Mouse (Mus musculus) kidney, postnatal 4 days (tissue): ENCODE data around the gene Uggt1.

Source experiments
- DNase-seq, 2 experiments: peaks; one replicate each; pipeline ENCODE4 v3.0.0; 2021; ENCODE audit warnings: mixed read lengths in 2 of 2

Uggt1 gene

GRCm38 (mm10) chr1:36112665-36113064 lies 131.9 kb downstream of the Uggt1 start:
- no peak for DNase-seq

- no peak for DNase-seq
These were observed 134.5 kb downstream of the Uggt1 start for GRCm38 (mm10) chr1:36109987-36110386.

GRCm38 (mm10) chr1:36105917-36106706 lies 138.4 kb downstream of the Uggt1 start:
- no peak for DNase-seq

- no peak for DNase-seq
These were observed 144.1 kb downstream of the Uggt1 start for GRCm38 (mm10) chr1:36100371-36100770.

- no peak for DNase-seq
These were observed 146.1 kb downstream of the Uggt1 start for GRCm38 (mm10) chr1:36098432-36098831.

GRCm38 (mm10) chr1:36095423-36096272 lies 148.9 kb downstream of the Uggt1 start:
- peak; percentile 46 to 63 for DNase-seq

GRCm38 (mm10) chr1:36093741-36094140 lies 150.8 kb downstream of the Uggt1 start:
- DNase-seq, result no peak

GRCm38 (mm10) chr1:36091246-36091645 lies 153.3 kb downstream of the Uggt1 start:
- DNase-seq, result no peak

GRCm38 (mm10) chr1:36090722-36091110 lies 153.8 kb downstream of the Uggt1 start:
- no peak for DNase-seq
